ENCODE assay signal across 23 mouse cellular contexts in genomic region chr10:69221148-69221547, GRCm38 (mm10). TPM values are rescaled to one million over a fixed set of nuclear protein-coding genes. Genes with fewer than 3 reads are reported as not detected.
DNase-seq lines count a peak whose midpoint lies in the region; ATAC-seq and TF ChIP-seq lines count a peak whose summit lies in the region.
"Had no signal": no experiment of that assay in that cellular context is flagged by ENCODE, and none has a peak within 500 bp of the region (broad histone marks: within the 10 kb centered on the region; RNA-seq: fewer than 3 reads in every experiment).

No protein-coding gene starts in this region.

- H3K4me3 ChIP-seq in heart, embryonic 10.5 days = no peak overlapping the region
- H3K4me3 ChIP-seq in liver, postnatal 0 days (ENCODE audit: low read depth, low read length) = no peak overlapping the region
- H3K4me3 ChIP-seq in liver, embryonic 12.5 days = no peak overlapping the region
- H3K4me3 ChIP-seq: embryonic facial prominence, embryonic 13.5 days; embryonic facial prominence, embryonic 15.5 days; erythroblast, embryonic 14.5 days; forebrain, embryonic 10.5 days; forebrain, embryonic 12.5 days had no signal

- ATAC-seq in liver, postnatal 0 days = no peak
- no peak for ATAC-seq in liver, embryonic 12.5 days
- ATAC-seq: forebrain, embryonic 14.5 days had no signal

- H3K9me3 ChIP-seq in heart, embryonic 10.5 days = no peaks in the 10 kb centered on the region
- no peaks in the 10 kb centered on the region for H3K9me3 ChIP-seq in liver, postnatal 0 days (ENCODE audit: low read length)
- H3K9me3 ChIP-seq in liver, embryonic 12.5 days (replicated peaks) = no peaks in the 10 kb centered on the region
- H3K9me3 ChIP-seq: embryonic facial prominence, embryonic 13.5 days; embryonic facial prominence, embryonic 15.5 days; forebrain, embryonic 12.5 days had no signal

- intact Hi-C loops in heart, postnatal 14 days (cut with DNase I) = no loop called here

- peaks cover 39% of the 10 kb centered on the region for H3K36me3 ChIP-seq in heart, embryonic 10.5 days
- peaks cover 24% of the 10 kb centered on the region for H3K36me3 ChIP-seq in liver, postnatal 0 days (replicated peaks; ENCODE audit: insufficient read depth, low read length)
- peaks cover 16% of the 10 kb centered on the region for H3K36me3 ChIP-seq in liver, embryonic 12.5 days

- H3K9ac ChIP-seq in liver, postnatal 0 days (replicated peaks) = no peak overlapping the region
- H3K9ac ChIP-seq in liver, embryonic 12.5 days = no peak overlapping the region
- H3K9ac ChIP-seq: embryonic facial prominence, embryonic 13.5 days; embryonic facial prominence, embryonic 15.5 days; forebrain, embryonic 12.5 days had no signal

- peak; percentile 79 for DNase-seq in heart, adult 11 months
- DNase-seq in heart, postnatal 14 days = no peak
- peak; percentile 54 for DNase-seq in heart, embryonic 10.5 days (ENCODE audit: low spot score)
- no peak for DNase-seq in heart, adult 9 months (ENCODE audit: low spot score in 2 of 2)
- no peak for DNase-seq in liver, postnatal 0 days
- DNase-seq: adrenal gland, adult 2 months; adrenal gland, postnatal 10 days; adrenal gland, postnatal 25 days; cerebellum, adult 11 months; cerebellum, adult 18-20 months; cerebellum, adult 8-10 months; cerebellum, adult 9-11 months; cerebellum, postnatal 14 days; cerebellum, postnatal 36 days; embryo, embryonic 11 days had no signal

- H3K27ac ChIP-seq in heart, embryonic 10.5 days = no peak overlapping the region
- H3K27ac ChIP-seq in liver, postnatal 0 days (ENCODE audit: low read depth) = 0 out of 2 replicates have a peak overlapping the region, but pooled peaks have one; percentile 39
- no peak overlapping the region for H3K27ac ChIP-seq in liver, embryonic 12.5 days
- H3K27ac ChIP-seq: embryonic facial prominence, embryonic 13.5 days; embryonic facial prominence, embryonic 15.5 days; forebrain, embryonic 10.5 days; forebrain, embryonic 12.5 days had no signal

- no peak for TF ChIP-seq CTCF in liver, postnatal 0 days (IDR thresholded peaks at IDR 0.05; ENCODE audit: low read depth)

- no peak for TF ChIP-seq EP300 in liver, postnatal 0 days (IDR thresholded peaks at IDR 0.05; ENCODE audit: low read depth)

- 83% methylated on average over 9 of the region's 9 CpGs for WGBS in heart, embryonic 10.5 days
- 87% methylated on average over 9 of the region's 9 CpGs for WGBS in liver, postnatal 0 days (ENCODE audit: insufficient replicate concordance)
- WGBS in liver, embryonic 12.5 days (ENCODE audit: insufficient replicate concordance) = 84% methylated on average over 9 of the region's 9 CpGs

- H3K4me2 ChIP-seq in liver, postnatal 0 days (ENCODE audit: low read depth, low read length) = no peak overlapping the region
- no peak overlapping the region for H3K4me2 ChIP-seq in liver, embryonic 12.5 days
- H3K4me2 ChIP-seq: embryonic facial prominence, embryonic 13.5 days; embryonic facial prominence, embryonic 15.5 days; forebrain, embryonic 12.5 days had no signal

- no peaks in the 10 kb centered on the region for H3K27me3 ChIP-seq in heart, embryonic 10.5 days (ENCODE audit: insufficient read depth, poor library complexity, severe bottlenecking)
- H3K27me3 ChIP-seq in liver, postnatal 0 days (ENCODE audit: insufficient read depth, low read length) = no peaks in the 10 kb centered on the region
- no peaks in the 10 kb centered on the region for H3K27me3 ChIP-seq in liver, embryonic 12.5 days (replicated peaks)
- H3K27me3 ChIP-seq: embryonic facial prominence, embryonic 13.5 days; embryonic facial prominence, embryonic 15.5 days; forebrain, embryonic 12.5 days had no signal

- peaks cover 49% of the 10 kb centered on the region for H3K4me1 ChIP-seq in heart, embryonic 10.5 days
- H3K4me1 ChIP-seq in liver, postnatal 0 days (ENCODE audit: insufficient read depth) = peaks cover 48% of the 10 kb centered on the region
- peaks cover 28% of the 10 kb centered on the region for H3K4me1 ChIP-seq in liver, embryonic 12.5 days
- H3K4me1 ChIP-seq: embryonic facial prominence, embryonic 13.5 days; forebrain, embryonic 10.5 days; forebrain, embryonic 12.5 days had no signal

RNA-seq across cellular contexts. Expression of gene A930033H14Rik, which starts 8.2 kb away (rescaled TPM):
- total RNA-seq in heart, postnatal 14 days (2021) = 1 to 10 TPM; 2.4 to 2.8 TPM
- 1.7 and 1.9 TPM in 2 replicates for polyA plus RNA-seq in heart, embryonic 10.5 days (2016; fragmentation: Nextera tagmentation; extraction: Ambion mirVana)
- polyA plus RNA-seq in liver, postnatal 0 days (2015; fragmentation: Nextera tagmentation; extraction: Ambion mirVana) = 0.89 and 1.2 TPM in 2 replicates
- 0.81 TPM in 2 replicates for polyA plus RNA-seq in liver, embryonic 12.5 days (2016; fragmentation: Nextera tagmentation; extraction: Ambion mirVana)
- total RNA-seq: MEL had no signal
- polyA plus RNA-seq: erythroblast, embryonic 14.5 days had no signal

Comparison
In these comparisons a context has a peak if more than half of its experiments do, and no peak if none do; other contexts are left out.
1. DNase-seq: peak in heart, adult 11 months (single experiment) and heart, embryonic 10.5 days (single experiment); none in heart, postnatal 14 days (0 of 2), heart, adult 9 months (0 of 2) and liver, postnatal 0 days (single experiment).